ENCODE assay signal across 26 mouse cellular contexts in the genomic region with DNA sequence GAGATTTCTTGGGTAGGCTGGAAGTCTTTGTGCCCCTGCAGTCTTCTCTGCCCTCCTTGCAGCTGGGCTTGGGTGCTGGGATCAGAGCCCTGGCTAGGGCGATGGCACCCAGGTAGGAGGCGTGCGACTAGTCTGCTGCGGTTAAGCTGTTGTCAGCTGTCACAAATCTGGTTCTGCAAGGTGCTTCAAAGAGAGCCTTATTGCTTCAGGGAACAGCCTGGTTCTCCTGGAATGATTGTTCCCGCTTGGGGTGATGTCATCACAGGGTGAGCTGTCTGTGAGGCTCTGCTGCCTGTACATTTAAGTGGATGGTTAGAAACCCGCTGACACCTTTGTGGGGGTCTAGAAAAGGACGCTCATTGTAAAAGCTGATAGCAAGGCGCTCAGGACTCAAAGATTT. TPM values are rescaled to one million over a fixed set of nuclear protein-coding genes. Genes with fewer than 3 reads are reported as not detected.
DNase-seq lines count a peak whose midpoint lies in the region; ATAC-seq and TF ChIP-seq lines count a peak whose summit lies in the region.
"Had no signal": no experiment of that assay in that cellular context is flagged by ENCODE, and none has a peak within 500 bp of the region (broad histone marks: within the 10 kb centered on the region; RNA-seq: fewer than 3 reads in every experiment).

No protein-coding gene starts in this region.

- H3K27me3 ChIP-seq in kidney, adult 2 months (replicated peaks; ENCODE audit: control insufficient read depth, insufficient read depth, low read length), result no peaks in the 10 kb centered on the region
- H3K27me3 ChIP-seq in kidney, embryonic 16.5 days (ENCODE audit: insufficient read depth, low read length), result no peaks in the 10 kb centered on the region
- no peaks in the 10 kb centered on the region for H3K27me3 ChIP-seq in lung, postnatal 0 days (replicated peaks; ENCODE audit: insufficient read depth, low read length)
- no peaks in the 10 kb centered on the region for H3K27me3 ChIP-seq in thymus, adult 2 months (ENCODE audit: control insufficient read depth, insufficient read depth, low read length)
- H3K27me3 ChIP-seq: hindbrain, embryonic 13.5 days; limb, embryonic 13.5 days; liver, embryonic 15.5 days; neural tube, embryonic 12.5 days; Patski had no signal

- no peak for TF ChIP-seq POLR2A in kidney, adult 2 months (IDR thresholded peaks at IDR 0.05; ENCODE audit: low read depth, low read length)
- no peak for TF ChIP-seq POLR2A in thymus, adult 2 months (IDR thresholded peaks at IDR 0.05; ENCODE audit: control insufficient read depth, extremely low read depth, insufficient read depth, low read length, poor library complexity)

- 90% methylated on average over 8 of the region's 8 CpGs for WGBS in kidney, adult 2 months
- WGBS in kidney, embryonic 16.5 days, result 87% methylated on average over 8 of the region's 8 CpGs
- 71% methylated on average over 8 of the region's 8 CpGs for WGBS in lung, postnatal 0 days
- 96% methylated on average over 8 of the region's 8 CpGs for WGBS in thymus, adult 2 months

- no peak for TF ChIP-seq EP300 in lung, postnatal 0 days (IDR thresholded peaks at IDR 0.05)

- no peak overlapping the region for H3K4me3 ChIP-seq in kidney, adult 2 months (ENCODE audit: insufficient read depth, low read depth, low read length)
- no peak overlapping the region for H3K4me3 ChIP-seq in kidney, embryonic 16.5 days (ENCODE audit: low read length)
- H3K4me3 ChIP-seq in lung, postnatal 0 days (ENCODE audit: low read depth, low read length), result no peak overlapping the region
- no peak overlapping the region for H3K4me3 ChIP-seq in thymus, adult 2 months (ENCODE audit: control insufficient read depth, insufficient read depth, low read length)
- H3K4me3 ChIP-seq: hindbrain, embryonic 13.5 days; layer of hippocampus, adult 2 months; left cerebral cortex, adult 2 months; limb, embryonic 13.5 days; liver, embryonic 15.5 days; neural tube, embryonic 12.5 days had no signal

- no peak for TF ChIP-seq CTCF in kidney, adult 2 months (conservative IDR thresholded peaks at IDR 0.05; ENCODE audit: insufficient read depth, insufficient read length, low read depth, low read length)
- TF ChIP-seq CTCF in lung, postnatal 0 days (IDR thresholded peaks at IDR 0.05), result no peak
- no peak for TF ChIP-seq CTCF in thymus, adult 2 months (IDR thresholded peaks at IDR 0.05; ENCODE audit: borderline replicate concordance, control insufficient read depth, extremely low read depth, insufficient read depth, low read length, poor library complexity)

- ATAC-seq in kidney, embryonic 16.5 days (ENCODE audit: low FRiP score, low TSS enrichment), result no peak
- ATAC-seq in lung, postnatal 0 days, result peak; percentile 83
- ATAC-seq: activated CD4-positive, CD25-positive, alpha-beta regulatory T cell, adult 4 months; forebrain, embryonic 16.5 days; intestine, embryonic 16.5 days; Patski had no signal

- no peak overlapping the region for H3K4me2 ChIP-seq in kidney, embryonic 16.5 days (replicated peaks; ENCODE audit: low read depth, low read length)
- H3K4me2 ChIP-seq in lung, postnatal 0 days (replicated peaks; ENCODE audit: low read depth, low read length), result no peak overlapping the region
- H3K4me2 ChIP-seq: hindbrain, embryonic 13.5 days; limb, embryonic 13.5 days; liver, embryonic 15.5 days; neural tube, embryonic 12.5 days had no signal

- peaks cover 2% of the 10 kb centered on the region for H3K36me3 ChIP-seq in kidney, adult 2 months (ENCODE audit: control insufficient read depth, insufficient read depth, low read length)
- peaks cover 35% of the 10 kb centered on the region for H3K36me3 ChIP-seq in kidney, embryonic 16.5 days (ENCODE audit: insufficient read depth, low read length)
- H3K36me3 ChIP-seq in lung, postnatal 0 days (ENCODE audit: insufficient read depth, low read length), result peaks cover 27% of the 10 kb centered on the region
- peaks cover 14% of the 10 kb centered on the region for H3K36me3 ChIP-seq in thymus, adult 2 months (ENCODE audit: control insufficient read depth, insufficient read depth, low read length)

- peak overlapping the region; percentile 60 for H3K27ac ChIP-seq in kidney, adult 2 months (ENCODE audit: insufficient read depth, low read depth, low read length)
- no peak overlapping the region for H3K27ac ChIP-seq in kidney, embryonic 16.5 days (ENCODE audit: low read length)
- no peak overlapping the region for H3K27ac ChIP-seq in lung, postnatal 0 days (ENCODE audit: low read length)
- no peak overlapping the region; the same call in 1 of the 2 replicates for H3K27ac ChIP-seq in thymus, adult 2 months (ENCODE audit: control insufficient read depth, insufficient read depth, low read length)
- H3K27ac ChIP-seq: hindbrain, embryonic 13.5 days; layer of hippocampus, adult 2 months; left cerebral cortex, adult 2 months; limb, embryonic 13.5 days; liver, embryonic 15.5 days; neural tube, embryonic 12.5 days had no signal

- H3K4me1 ChIP-seq in kidney, adult 2 months (ENCODE audit: control insufficient read depth, insufficient read depth, low read length), result peaks cover 4% of the 10 kb centered on the region; the same call in 1 of the 2 replicates
- no peaks in the 10 kb centered on the region; the same call in 1 of the 2 replicates for H3K4me1 ChIP-seq in kidney, embryonic 16.5 days (ENCODE audit: insufficient read depth, low read length)
- H3K4me1 ChIP-seq in lung, postnatal 0 days (ENCODE audit: insufficient read depth, low read depth, low read length), result no peaks in the 10 kb centered on the region
- no peaks in the 10 kb centered on the region for H3K4me1 ChIP-seq in thymus, adult 2 months (replicated peaks; ENCODE audit: control insufficient read depth, insufficient read depth, low read length)
- H3K4me1 ChIP-seq: hindbrain, embryonic 13.5 days; limb, embryonic 13.5 days; liver, embryonic 15.5 days; neural tube, embryonic 12.5 days had no signal

- no peaks in the 10 kb centered on the region for H3K9me3 ChIP-seq in kidney, embryonic 16.5 days (ENCODE audit: low read length)
- no peaks in the 10 kb centered on the region for H3K9me3 ChIP-seq in lung, postnatal 0 days (ENCODE audit: low read length)
- H3K9me3 ChIP-seq: hindbrain, embryonic 13.5 days; limb, embryonic 13.5 days; liver, embryonic 15.5 days; neural tube, embryonic 12.5 days had no signal

- H3K9ac ChIP-seq in kidney, embryonic 16.5 days (replicated peaks; ENCODE audit: low read length), result no peak overlapping the region
- H3K9ac ChIP-seq in lung, postnatal 0 days (replicated peaks; ENCODE audit: low read depth), result no peak overlapping the region
- H3K9ac ChIP-seq: hindbrain, embryonic 13.5 days; limb, embryonic 13.5 days; liver, embryonic 15.5 days; neural tube, embryonic 12.5 days had no signal

- no peak for DNase-seq in kidney, adult 2 months
- peak; percentile 21 to 29 for DNase-seq in urinary bladder, postnatal 36 days (ENCODE audit: low spot score in 2 of 2)
- no peak for DNase-seq in urinary bladder, postnatal 25 days (ENCODE audit: low spot score)
- peak; percentile 82 for DNase-seq in lung, postnatal 0 days (ENCODE audit: low spot score)
- DNase-seq in adrenal gland, postnatal 10 days, result no peak
- no peak for DNase-seq in thymus, adult 2 months
- DNase-seq in cerebellum, adult 9-10 months, result no peak
- DNase-seq: adrenal gland, postnatal 36 days; cerebellum, postnatal 14 days; embryo, embryonic 11 days; heart, adult 11 months; kidney, postnatal 10 days; spleen, adult 18-20 months; thymus, postnatal 4 days had no signal

RNA-seq across cellular contexts. Expression of a gene that starts 16.3 kb away (rescaled TPM):
- polyA plus RNA-seq in kidney, adult 2 months (2012; rRNA removed), result 214 and 336 TPM in 2 replicates
- polyA plus RNA-seq in kidney, embryonic 16.5 days (2015; fragmentation: Nextera tagmentation; extraction: Ambion mirVana), result 729 and 742 TPM in 2 replicates
- polyA plus RNA-seq in lung, postnatal 0 days (2015; fragmentation: Nextera tagmentation; extraction: Ambion mirVana), result 419 and 421 TPM in 2 replicates
- 100 to 1,000 TPM; 222 to 286 TPM for total RNA-seq in adrenal gland, postnatal 10 days (2021)
- 1,171 and 1,772 TPM in 2 replicates for polyA plus RNA-seq in thymus, adult 2 months (2012; rRNA removed)

RNA-seq across cellular contexts. Expression of a gene that starts 17.0 kb away (rescaled TPM):
- 44.9 and 48.5 TPM in 2 replicates for polyA plus RNA-seq in kidney, adult 2 months (2012; rRNA removed)
- polyA plus RNA-seq in kidney, embryonic 16.5 days (2015; fragmentation: Nextera tagmentation; extraction: Ambion mirVana), result 38.8 and 41.2 TPM in 2 replicates
- 37.9 and 44.7 TPM in 2 replicates for polyA plus RNA-seq in lung, postnatal 0 days (2015; fragmentation: Nextera tagmentation; extraction: Ambion mirVana)
- 10 to 100 TPM; 26.8 to 44.4 TPM for total RNA-seq in adrenal gland, postnatal 10 days (2021)
- 32.9 and 33.0 TPM in 2 replicates for polyA plus RNA-seq in thymus, adult 2 months (2012; rRNA removed)

RNA-seq across cellular contexts. Expression of a gene that starts 26.0 kb away (rescaled TPM):
- 19.6 and 20.9 TPM in 2 replicates for polyA plus RNA-seq in kidney, adult 2 months (2012; rRNA removed)
- polyA plus RNA-seq in kidney, embryonic 16.5 days (2015; fragmentation: Nextera tagmentation; extraction: Ambion mirVana), result 74.8 and 77.8 TPM in 2 replicates
- 37.0 and 37.8 TPM in 2 replicates for polyA plus RNA-seq in lung, postnatal 0 days (2015; fragmentation: Nextera tagmentation; extraction: Ambion mirVana)
- 10 to 100 TPM; 36.0 to 38.4 TPM for total RNA-seq in adrenal gland, postnatal 10 days (2021)
- 37.3 and 46.3 TPM in 2 replicates for polyA plus RNA-seq in thymus, adult 2 months (2012; rRNA removed)

RNA-seq across cellular contexts. Expression of a gene that starts 26.1 kb away (rescaled TPM):
- polyA plus RNA-seq in kidney, adult 2 months (2012; rRNA removed), result 26.8 and 32.8 TPM in 2 replicates
- polyA plus RNA-seq in kidney, embryonic 16.5 days (2015; fragmentation: Nextera tagmentation; extraction: Ambion mirVana), result 54.9 and 60.6 TPM in 2 replicates
- polyA plus RNA-seq in lung, postnatal 0 days (2015; fragmentation: Nextera tagmentation; extraction: Ambion mirVana), result 62.3 and 65.2 TPM in 2 replicates
- total RNA-seq in adrenal gland, postnatal 10 days (2021), result 10 to 100 TPM; 29.1 to 35.3 TPM
- 69.9 and 82.6 TPM in 2 replicates for polyA plus RNA-seq in thymus, adult 2 months (2012; rRNA removed)

RNA-seq across cellular contexts. Expression of a gene that starts 41.4 kb away (rescaled TPM):
- polyA plus RNA-seq in kidney, adult 2 months (2012; rRNA removed), result 11.3 TPM in 2 replicates
- polyA plus RNA-seq in kidney, embryonic 16.5 days (2015; fragmentation: Nextera tagmentation; extraction: Ambion mirVana), result 15.6 and 17.0 TPM in 2 replicates
- polyA plus RNA-seq in lung, postnatal 0 days (2015; fragmentation: Nextera tagmentation; extraction: Ambion mirVana), result 34.6 and 38.7 TPM in 2 replicates
- total RNA-seq in adrenal gland, postnatal 10 days (2021), result 10 to 100 TPM; 33.7 to 40.0 TPM
- polyA plus RNA-seq in thymus, adult 2 months (2012; rRNA removed), result 8.6 and 14.2 TPM in 2 replicates
- total RNA-seq: monocyte, adult 5-6 weeks had no signal
- polyA plus RNA-seq: activated CD4-positive, CD25-positive, alpha-beta regulatory T cell, adult 4 months had no signal

Comparison
In these comparisons a context has a peak if more than half of its experiments do, and no peak if none do; other contexts are left out.
1. DNase-seq: peak in urinary bladder, postnatal 36 days (2 of 2) and lung, postnatal 0 days (single experiment); none in kidney, adult 2 months (single experiment), urinary bladder, postnatal 25 days (single experiment), adrenal gland, postnatal 10 days (single experiment), thymus, adult 2 months (single experiment) and cerebellum, adult 9-10 months (single experiment).